Mouse (Mus musculus) CH12.LX (cell line): ENCODE measurements around the gene Best1. TPM values are rescaled to one million over a fixed set of nuclear protein-coding genes. Genes with fewer than 3 reads are reported as not detected.

Experiments used
- DNase-seq: peaks from one replicate; pipeline ENCODE4 v3.0.0-alpha.2; 2013; ENCODE audit errors: extremely low read depth
- H3K27ac ChIP-seq: 2 replicates; pipeline ENCODE4 v1.5.1; 2012; ENCODE audit warnings: low read depth, mild to moderate bottlenecking, control low read depth, moderate library complexity; ENCODE audit not compliant: insufficient read depth
- H3K27me3 ChIP-seq: replicated peaks from 2 replicates; pipeline ENCODE3; 2012; ENCODE audit warnings: inconsistent platforms
- H3K36me3 ChIP-seq, 2 experiments: replicated peaks in 1 of 2; 2 replicates each; pipeline versions ENCODE3 to v1.6.1; 2012; ENCODE audit warnings: inconsistent platforms in 1 of 2, low read length in 1 of 2, mild to moderate bottlenecking in 1 of 2, mixed read lengths in 1 of 2, moderate library complexity in 1 of 2; ENCODE audit not compliant: control insufficient read depth in 1 of 2, insufficient read depth in 1 of 2
- H3K4me1 ChIP-seq, 2 experiments: 2 replicates each; pipeline ENCODE4 v1.6.1; 2012; ENCODE audit warnings: inconsistent platforms in 1 of 2, moderate library complexity in 1 of 2; ENCODE audit not compliant: insufficient read depth in 2 of 2, control insufficient read depth in 1 of 2
- H3K4me2 ChIP-seq: 2 replicates; pipeline ENCODE4 v1.6.1; 2012; ENCODE audit warnings: low read depth, mild to moderate bottlenecking, control low read depth; ENCODE audit not compliant: poor library complexity, insufficient read depth, severe bottlenecking
- H3K4me3 ChIP-seq, 3 experiments: fragments of 150-350 bp in 1 of 3; sonication (generic) in 1 of 3; replicated peaks in 1 of 3; 2 replicates each; pipeline versions ENCODE3 to v1.5.1; 2011 to 2012; ENCODE audit warnings: low read depth in 2 of 3, low read length in 2 of 3, mild to moderate bottlenecking in 2 of 3, moderate library complexity in 2 of 3, control low read depth in 1 of 3, improper control_type of control experiment in 1 of 3, inconsistent platforms in 1 of 3, mixed read lengths in 1 of 3; ENCODE audit not compliant: poor library complexity in 1 of 3
- H3K79me2 ChIP-seq: replicated peaks from 2 replicates; pipeline ENCODE4 v1.6.1; 2012; ENCODE audit warnings: mild to moderate bottlenecking, moderate library complexity; ENCODE audit not compliant: control insufficient read depth, poor library complexity, insufficient read depth, severe bottlenecking; ENCODE audit errors: extremely low read depth
- H3K9ac ChIP-seq: 2 replicates; pipeline ENCODE4 v1.6.1; 2012; ENCODE audit warnings: low read depth, mild to moderate bottlenecking, control low read depth, moderate library complexity; ENCODE audit not compliant: insufficient read depth
- H3K9me3 ChIP-seq: replicated peaks from 2 replicates; pipeline ENCODE3; 2012; ENCODE audit warnings: low read length, inconsistent platforms, mixed read lengths
- BHLHE40 ChIP-seq: IDR thresholded peaks from 2 replicates; pipeline ENCODE4 v1.6.1; 2011; ENCODE audit warnings: mild to moderate bottlenecking, low read depth, low read length, improper control_type of control experiment
- CHD2 ChIP-seq: IDR thresholded peaks from 2 replicates; pipeline ENCODE4 v1.6.1; 2011; ENCODE audit warnings: low read length, improper control_type of control experiment
- CTCF ChIP-seq, 2 experiments: IDR thresholded peaks in 1 of 2; conservative IDR thresholded peaks in 1 of 2; 2 replicates each; pipeline ENCODE4 v1.5.1; 2011 to 2012; ENCODE audit warnings: low read depth in 2 of 2, low read length in 2 of 2, improper control_type of control experiment in 1 of 2, inconsistent platforms in 1 of 2, mild to moderate bottlenecking in 1 of 2, moderate library complexity in 1 of 2
- ELF1 ChIP-seq: IDR thresholded peaks from 2 replicates; pipeline ENCODE4 v1.6.1; 2014; ENCODE audit warnings: low read depth, mild to moderate bottlenecking, inconsistent platforms, low read length, improper control_type of control experiment
- EP300 ChIP-seq: IDR thresholded peaks from 2 replicates; pipeline ENCODE4 v1.6.1; 2011; ENCODE audit warnings: low read length, improper control_type of control experiment
- GABPA ChIP-seq: IDR thresholded peaks from 2 replicates; pipeline ENCODE4 v1.6.1; 2012; ENCODE audit warnings: low read depth, low read length, improper control_type of control experiment, inconsistent platforms; ENCODE audit not compliant: insufficient replicate concordance
- JUN ChIP-seq: IDR thresholded peaks from 2 replicates; pipeline ENCODE4 v1.6.1; 2011; ENCODE audit warnings: low read depth, mild to moderate bottlenecking, low read length, improper control_type of control experiment, moderate library complexity; ENCODE audit not compliant: insufficient read depth
- JUND ChIP-seq: conservative IDR thresholded peaks from 2 replicates; pipeline ENCODE4 v1.6.1; 2011; ENCODE audit warnings: low read depth, low read length, improper control_type of control experiment
- MAFK ChIP-seq: IDR thresholded peaks from 2 replicates; pipeline ENCODE4 v1.6.1; 2011; ENCODE audit warnings: low read length, improper control_type of control experiment; ENCODE audit not compliant: insufficient replicate concordance
- MAZ ChIP-seq: IDR thresholded peaks from 2 replicates; pipeline ENCODE4 v1.6.1; 2012; ENCODE audit warnings: low read depth, mild to moderate bottlenecking, inconsistent platforms, low read length, improper control_type of control experiment, moderate library complexity
- MEF2A ChIP-seq: IDR thresholded peaks from 2 replicates; pipeline ENCODE4 v1.6.1; 2014; ENCODE audit warnings: low read depth, mild to moderate bottlenecking, inconsistent platforms, low read length, improper control_type of control experiment, borderline replicate concordance
- MXI1 ChIP-seq: IDR thresholded peaks from 2 replicates; pipeline ENCODE4 v1.6.1; 2011; ENCODE audit warnings: mild to moderate bottlenecking, low read depth, low read length, improper control_type of control experiment
- NELFE ChIP-seq: IDR thresholded peaks from 2 replicates; pipeline ENCODE4 v1.6.1; 2011; ENCODE audit warnings: low read depth, low read length, improper control_type of control experiment
- NRF1 ChIP-seq: IDR thresholded peaks from 2 replicates; pipeline ENCODE4 v1.6.1; 2014; ENCODE audit warnings: low read depth, mild to moderate bottlenecking, inconsistent platforms, low read length, improper control_type of control experiment, moderate library complexity
- PAX5 ChIP-seq: IDR thresholded peaks from 2 replicates; pipeline ENCODE4 v1.6.1; 2012; ENCODE audit warnings: low read length, inconsistent platforms, mixed read lengths
- POLR2AphosphoS2 ChIP-seq: IDR thresholded peaks from 2 replicates; pipeline ENCODE4 v1.6.1; 2011; ENCODE audit warnings: low read depth, low read length, improper control_type of control experiment
- RAD21 ChIP-seq: IDR thresholded peaks from 2 replicates; pipeline ENCODE4 v1.6.1; 2011; ENCODE audit warnings: low read depth, mild to moderate bottlenecking, low read length, improper control_type of control experiment, moderate library complexity
- SMC3 ChIP-seq: IDR thresholded peaks from 2 replicates; pipeline ENCODE4 v1.6.1; 2011; ENCODE audit warnings: low read depth, low read length, improper control_type of control experiment
- TBP ChIP-seq: conservative IDR thresholded peaks from 2 replicates; pipeline ENCODE4 v1.6.1; 2011; ENCODE audit warnings: low read depth, low read length, improper control_type of control experiment
- UBTF ChIP-seq: IDR thresholded peaks from 2 replicates; pipeline ENCODE4 v1.6.1; 2012; ENCODE audit warnings: low read depth, mild to moderate bottlenecking, inconsistent platforms, low read length, improper control_type of control experiment, moderate library complexity
- USF1 ChIP-seq: IDR thresholded peaks from 2 replicates; pipeline ENCODE4 v1.6.1; 2014; ENCODE audit warnings: low read depth, mild to moderate bottlenecking, inconsistent platforms, low read length, improper control_type of control experiment
- USF2 ChIP-seq: conservative IDR thresholded peaks from 2 replicates; pipeline ENCODE4 v1.6.1; 2011; ENCODE audit warnings: low read depth, low read length, improper control_type of control experiment
- ZC3H11A ChIP-seq: IDR thresholded peaks from 2 replicates; pipeline ENCODE4 v1.6.1; 2012; ENCODE audit warnings: low read depth, mild to moderate bottlenecking, inconsistent platforms, low read length, improper control_type of control experiment
- ZKSCAN1 ChIP-seq: IDR thresholded peaks from 2 replicates; pipeline ENCODE4 v1.6.1; 2012; ENCODE audit warnings: low read depth, inconsistent platforms, low read length, improper control_type of control experiment, borderline replicate concordance
- ZMIZ1 ChIP-seq: IDR thresholded peaks from 2 replicates; pipeline ENCODE4 v1.6.1; 2012; ENCODE audit warnings: low read depth, mild to moderate bottlenecking, inconsistent platforms, low read length, improper control_type of control experiment
- ZNF384 ChIP-seq: IDR thresholded peaks from 2 replicates; pipeline ENCODE4 v1.6.1; 2012; ENCODE audit warnings: low read depth, low read length, improper control_type of control experiment, inconsistent platforms
- dilution Hi-C: fragments of 300-500 bp; cut with MboI; formaldehyde crosslinking; loops from 2 replicates; pipeline ENCODE4 v1.14.3; 2020; ENCODE audit warnings: low sequenced_read_pairs; ENCODE audit not compliant: extremely low pct_unique_long_range_greater_than_20kb, extremely low pct_ligation_motif_present
- in situ Hi-C: fragments of 300-500 bp; cut with MboI; formaldehyde crosslinking; loops from 3 replicates; pipeline ENCODE4 v1.14.3; 2019; ENCODE audit warnings: low sequenced_read_pairs, low pct_ligation_motif_present, low pct_unique_long_range_greater_than_20kb, mixed read lengths
- polyA plus RNA-seq: library from polyadenylated mRNA; unstranded; fragments of >175 nt; gene quantifications from 2 replicates; pipeline ENCODE4 v1.2.1, GENCODE M21; 2012; ENCODE audit warnings: low read depth; ENCODE audit not compliant: insufficient read length
- total RNA-seq, 2 experiments: library from RNA; depleted of rRNA; stranded (reverse); fragments of 300-350 nt in 1 of 2; fragments of >200 nt in 1 of 2; gene quantifications; 2 replicates each; pipeline ENCODE4 v1.2.3; 2012 to 2014

The Best1 gene
- total and polyA plus RNA-seq, 3 experiments: 0.13 TPM; not detected in 2

DNA sequence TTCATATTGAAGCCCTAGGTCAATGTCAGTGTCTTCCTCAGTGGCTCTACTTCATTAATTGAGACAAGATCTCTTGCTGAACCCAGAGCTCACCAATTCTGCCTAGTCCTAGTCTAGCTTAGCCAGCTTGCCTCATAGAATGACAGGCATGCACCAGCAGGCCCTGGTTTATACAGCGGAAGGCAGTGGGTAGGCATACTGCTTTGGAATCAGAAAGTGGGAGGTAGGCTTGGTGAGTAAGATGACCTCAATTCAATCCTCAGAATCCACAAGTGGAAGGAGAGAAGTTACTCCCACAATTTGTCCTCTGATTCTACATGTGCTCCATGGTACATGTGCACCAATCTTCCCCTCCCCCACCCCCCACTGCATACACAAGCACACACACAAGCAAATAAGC, 2.3 kb upstream of the Best1 start:
- no peak for DNase-seq
- peaks cover 4% of the 10 kb centered on the region for H3K9me3 ChIP-seq
- TF ChIP-seq CHD2 (no peak), ELF1 (no peak), PAX5 (no peak), MXI1 (no peak), SMC3 (no peak), NELFE (no peak), BHLHE40 (no peak), JUND (no peak), GABPA (no peak), EP300 (no peak), MEF2A (no peak), MAZ (no peak), USF2 (no peak), ZKSCAN1 (no peak), MAFK (no peak), JUN (no peak), POLR2AphosphoS2 (no peak)
- no peaks in the 10 kb centered on the region for H3K36me3 ChIP-seq
- in situ Hi-C loops: no loop called here
- H3K27ac ChIP-seq: no peak overlapping the region
- dilution Hi-C loops: no loop called here
- H3K9ac ChIP-seq: no peak overlapping the region
- peaks cover 3% of the 10 kb centered on the region for H3K27me3 ChIP-seq
- no peak overlapping the region for H3K4me2 ChIP-seq
- H3K4me1 ChIP-seq: no peaks in the 10 kb centered on the region
- no peak overlapping the region for H3K4me3 ChIP-seq
- H3K79me2 ChIP-seq: no peaks in the 10 kb centered on the region

DNA sequence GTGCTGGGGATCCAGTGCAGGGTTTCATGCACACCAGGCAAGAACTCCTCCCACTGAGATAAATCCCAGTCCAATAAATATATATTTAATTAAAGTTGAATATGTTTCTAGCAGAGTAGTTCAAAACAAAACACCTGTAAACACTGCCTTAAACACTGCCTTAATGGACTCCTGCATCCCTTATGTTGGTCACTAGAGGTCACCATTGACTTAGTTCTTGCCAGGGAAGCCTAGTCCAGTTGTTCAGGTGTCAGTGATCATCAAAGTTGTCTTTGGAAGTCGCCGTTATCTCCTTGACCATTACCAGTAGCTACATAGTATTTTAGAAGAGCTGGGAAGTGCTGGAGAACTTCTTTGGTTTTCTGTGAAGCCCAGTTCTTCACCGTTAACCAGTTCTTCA, 1.1 kb downstream of the Best1 start:
- no peak overlapping the region for H3K4me3 ChIP-seq
- no peaks in the 10 kb centered on the region for H3K36me3 ChIP-seq
- H3K9ac ChIP-seq: no peak overlapping the region
- no peak for DNase-seq
- dilution Hi-C loops: no loop called here
- H3K27ac ChIP-seq: no peak overlapping the region
- H3K4me1 ChIP-seq: no peaks in the 10 kb centered on the region
- TF ChIP-seq USF1 (no peak), POLR2AphosphoS2 (no peak), ELF1 (no peak), ZMIZ1 (no peak), TBP (no peak), RAD21 (peak; percentile 95), SMC3 (peak; percentile 81), MXI1 (no peak), MAFK (no peak), CTCF (conservative IDR thresholded peaks at IDR 0.05 in 1 of 2, IDR thresholded peaks at IDR 0.05 in 1 of 2; ENCODE audit: low read depth in 2 of 2, low read length in 2 of 2) (peak; percentile 43 to 88; a peak in 3 of 4 replicates), UBTF (no peak), ZNF384 (no peak), ZC3H11A (peak; percentile 13; the same call in 1 of the 2 replicates), NRF1 (no peak), MEF2A (no peak)
- TF ChIP-seq, all 38 proteins: peak for 4
- Histone ChIP-seq H3K9me3 (peaks cover 4% of the 10 kb centered on the region), H3K27me3 (no peaks in the 10 kb centered on the region), H3K79me2 (no peaks in the 10 kb centered on the region), H3K4me2 (no peak overlapping the region)
- in situ Hi-C loops: no loop called here
